Mouse (Mus musculus): ENCODE measurements at regions not wholly inside any gene's neighbourhood (a gene's known extent, or its start where the extent isn't known, plus 50 kb on each side); places are given as distances from the start of the nearest gene placed in this dataset.

- WGBS: 34% methylated on average over 5 of the region's 5 CpGs
- no peaks in the 10 kb centered on the region for H3K36me3 ChIP-seq (ENCODE audit: control insufficient read depth, insufficient read depth, low read length)
- H3K4me2 ChIP-seq (ENCODE audit: low read depth, low read length): no peak overlapping the region
- no peak overlapping the region for H3K27ac ChIP-seq (ENCODE audit: low read length)
- no peaks in the 10 kb centered on the region for H3K9me3 ChIP-seq (replicated peaks; ENCODE audit: control insufficient read depth, low read length)
- 0 out of 2 replicates have a peak, but pooled peaks cover 3% of the 10 kb centered on the region for H3K4me1 ChIP-seq (ENCODE audit: control insufficient read depth, insufficient read depth, low read length)
- no peak overlapping the region for H3K9ac ChIP-seq (ENCODE audit: low read length)
- H3K27me3 ChIP-seq (ENCODE audit: control insufficient read depth, insufficient read depth, low read length): no peaks in the 10 kb centered on the region
- H3K4me3 ChIP-seq (replicated peaks; ENCODE audit: low read length): no peak overlapping the region
- ATAC-seq (ENCODE audit: insufficient read depth, low FRiP score): no peak
Measured at GRCm38 (mm10) chr3:117988443-117988842, 119.7 kb upstream of the Snx7 start.

- no peak overlapping the region for H3K4me2 ChIP-seq (ENCODE audit: low read depth, low read length)
- H3K27ac ChIP-seq (ENCODE audit: low read length): no peak overlapping the region
- no peaks in the 10 kb centered on the region for H3K4me1 ChIP-seq (ENCODE audit: control insufficient read depth, insufficient read depth, low read length)
- WGBS: 43% methylated on average over 1 of the region's 1 CpGs
- H3K9ac ChIP-seq (ENCODE audit: low read length): no peak overlapping the region
- no peaks in the 10 kb centered on the region for H3K36me3 ChIP-seq (ENCODE audit: control insufficient read depth, insufficient read depth, low read length)
- H3K27me3 ChIP-seq (ENCODE audit: control insufficient read depth, insufficient read depth, low read length): no peaks in the 10 kb centered on the region
- H3K4me3 ChIP-seq (replicated peaks; ENCODE audit: low read length): no peak overlapping the region
- no peaks in the 10 kb centered on the region for H3K9me3 ChIP-seq (replicated peaks; ENCODE audit: control insufficient read depth, low read length)
- ATAC-seq (ENCODE audit: insufficient read depth, low FRiP score): no peak
Measured at GRCm38 (mm10) chr3:117975638-117976037, 106.9 kb upstream of the Snx7 start.

- Histone ChIP-seq H3K27me3 (ENCODE audit: control insufficient read depth, insufficient read depth, low read length) (no peaks in the 10 kb centered on the region), H3K4me1 (ENCODE audit: control insufficient read depth, insufficient read depth, low read length) (no peaks in the 10 kb centered on the region), H3K9ac (ENCODE audit: low read length) (no peak overlapping the region), H3K36me3 (ENCODE audit: control insufficient read depth, insufficient read depth, low read length) (no peaks in the 10 kb centered on the region), H3K9me3 (replicated peaks; ENCODE audit: control insufficient read depth, low read length) (no peaks in the 10 kb centered on the region), H3K27ac (ENCODE audit: low read length) (no peak overlapping the region), H3K4me2 (ENCODE audit: low read depth, low read length) (no peak overlapping the region), H3K4me3 (replicated peaks; ENCODE audit: low read length) (no peak overlapping the region)
- ATAC-seq (ENCODE audit: insufficient read depth, low FRiP score): no peak
- 66% methylated on average over 5 of the region's 5 CpGs for WGBS
Measured at GRCm38 (mm10) chr3:117968805-117969204, 100.1 kb upstream of the Snx7 start.

- no peak overlapping the region for H3K4me3 ChIP-seq (replicated peaks; ENCODE audit: low read length)
- H3K9me3 ChIP-seq (replicated peaks; ENCODE audit: control insufficient read depth, low read length): no peaks in the 10 kb centered on the region
- H3K9ac ChIP-seq (ENCODE audit: low read length): no peak overlapping the region
- H3K4me2 ChIP-seq (ENCODE audit: low read depth, low read length): no peak overlapping the region
- no peaks in the 10 kb centered on the region for H3K27me3 ChIP-seq (ENCODE audit: control insufficient read depth, insufficient read depth, low read length)
- H3K36me3 ChIP-seq (ENCODE audit: control insufficient read depth, insufficient read depth, low read length): no peaks in the 10 kb centered on the region
- ATAC-seq (ENCODE audit: insufficient read depth, low FRiP score): no peak
- H3K4me1 ChIP-seq (ENCODE audit: control insufficient read depth, insufficient read depth, low read length): no peaks in the 10 kb centered on the region
- no peak overlapping the region for H3K27ac ChIP-seq (ENCODE audit: low read length)
Measured at GRCm38 (mm10) chr3:117938426-117938825, 69.7 kb upstream of the Snx7 start.

- 66% methylated on average over 1 of the region's 1 CpGs for whole genome bisulfite sequencing
- Histone ChIP-seq H3K4me1 (ENCODE audit: control insufficient read depth, insufficient read depth, low read length) (no peaks in the 10 kb centered on the region), H3K27ac (ENCODE audit: low read length) (no peak overlapping the region), H3K27me3 (ENCODE audit: control insufficient read depth, insufficient read depth, low read length) (no peaks in the 10 kb centered on the region), H3K4me2 (ENCODE audit: low read depth, low read length) (no peak overlapping the region), H3K9ac (ENCODE audit: low read length) (no peak overlapping the region), H3K9me3 (replicated peaks; ENCODE audit: control insufficient read depth, low read length) (no peaks in the 10 kb centered on the region), H3K36me3 (ENCODE audit: control insufficient read depth, insufficient read depth, low read length) (no peaks in the 10 kb centered on the region), H3K4me3 (replicated peaks; ENCODE audit: low read length) (no peak overlapping the region)
- ATAC-seq (ENCODE audit: insufficient read depth, low FRiP score): no peak
Measured at GRCm38 (mm10) chr3:117927527-117927926, 58.8 kb upstream of the Snx7 start.
